Comparison of ENCODE assay signal across 8 mouse cellular contexts in genomic region chr16:31233541-31234339, GRCm38 (mm10). TPM values are rescaled to one million over a fixed set of nuclear protein-coding genes. Genes with fewer than 3 reads are reported as not detected.
DNase-seq lines count a peak whose midpoint lies in the region; ATAC-seq and TF ChIP-seq lines count a peak whose summit lies in the region.

No protein-coding gene starts in this region.

- DNase-seq in 416B (ENCODE audit: low read depth): peak; percentile 99
- peak; percentile 91 for DNase-seq in adrenal gland, postnatal 14 days
- peak; percentile 79 for DNase-seq in heart, postnatal 4 days
- DNase-seq in layer of hippocampus, adult 2 months (ENCODE audit: low spot score in 2 of 2): peak; percentile 70 to 77
- DNase-seq in lung, adult 2 months: peak; percentile 59
- peak; percentile 62 to 91 for DNase-seq in urinary bladder, adult 18-20 months (ENCODE audit: low spot score in 2 of 2)

- H3K27ac ChIP-seq in layer of hippocampus, adult 2 months: peak overlapping the region; percentile 94

- 8% methylated on average over 20 of the region's 20 CpGs for WGBS in lung, adult 2 months

- TF ChIP-seq POLR2A in lung, adult 2 months (IDR thresholded peaks at IDR 0.05; ENCODE audit: borderline replicate concordance, extremely low read depth, low read depth, low read length): peak; percentile 52; the same call in 1 of the 2 replicates

- peak overlapping the region; percentile 45 for H3K4me3 ChIP-seq in layer of hippocampus, adult 2 months
- peak overlapping the region; percentile 39 for H3K4me3 ChIP-seq in lung, adult 2 months (replicated peaks; ENCODE audit: extremely low read depth, low read depth, low read length)

- H3K4me1 ChIP-seq in lung, adult 2 months (ENCODE audit: control insufficient read depth, insufficient read depth, low read length): peaks cover 7% of the 10 kb centered on the region; the same call in 1 of the 2 replicates

- no peak for TF ChIP-seq CTCF in layer of hippocampus, adult 2 months (conservative IDR thresholded peaks at IDR 0.05)
- no peak for TF ChIP-seq CTCF in lung, adult 2 months (IDR thresholded peaks at IDR 0.05; ENCODE audit: insufficient read depth, low read length)

- ATAC-seq in frontal cortex, adult (ENCODE audit: low TSS enrichment): peak; percentile 87
- peak; percentile 71 for ATAC-seq in neutrophil, adult 5-6 weeks (ENCODE audit: extremely low read depth, insufficient number of reproducible peaks, low FRiP score, poor library complexity, severe bottlenecking)

RNA-seq across cellular contexts. Expression of gene Acap2, which starts 32.7 kb away (rescaled TPM):
- 38.5 and 41.5 TPM in 2 replicates for total RNA-seq in adrenal gland, postnatal 14 days (2021)
- total RNA-seq in heart, postnatal 4 days (2021): 10 to 100 TPM; 27.8 to 29.0 TPM
- total RNA-seq in layer of hippocampus, adult 2 months (2021): 100 to 1,000 TPM; 140 to 148 TPM
- polyA plus RNA-seq in lung, adult 2 months (2012; rRNA removed): 18.6 and 21.8 TPM in 2 replicates
- 112 and 125 TPM in 2 replicates for total RNA-seq in neutrophil, adult 5-6 weeks (2017)

RNA-seq across cellular contexts. Expression of gene Ppp1r2, which starts 41.3 kb away (rescaled TPM):
- total RNA-seq in adrenal gland, postnatal 14 days (2021): 82.3 and 88.3 TPM in 2 replicates
- 100 to 1,000 TPM; 128 to 132 TPM for total RNA-seq in heart, postnatal 4 days (2021)
- 10 to 100 TPM; 93.3 to 98.1 TPM for total RNA-seq in layer of hippocampus, adult 2 months (2021)
- 89.0 and 116 TPM in 2 replicates for polyA plus RNA-seq in lung, adult 2 months (2012; rRNA removed)
- total RNA-seq in neutrophil, adult 5-6 weeks (2017): 151 and 167 TPM in 2 replicates

Comparison
In these comparisons a context has a peak if more than half of its experiments do, and no peak if none do; other contexts are left out.
1. Peak in every context shown above with its lines: DNase-seq, ATAC-seq, H3K4me3 ChIP-seq and H3K27ac ChIP-seq.